Mouse (Mus musculus): ENCODE results near the gene Adam12.

Gene Adam12

GRCm38 (mm10) chr7:134224741-134225612, 7.0 kb downstream of the Adam12 start:
- peak; percentile 58 for DNase-seq (ENCODE audit: low read depth)

GRCm38 (mm10) chr7:134224421-134224740, 7.6 kb downstream of the Adam12 start:
- DNase-seq (ENCODE audit: low read depth): no peak

GRCm38 (mm10) chr7:134223444-134224161, 8.3 kb downstream of the Adam12 start:
- peak; percentile 49 for DNase-seq (ENCODE audit: low read depth)

GRCm38 (mm10) chr7:134207956-134208355, 24.0 kb downstream of the Adam12 start:
- no peak for DNase-seq (ENCODE audit: low read depth)

- no peak for DNase-seq (ENCODE audit: low read depth)
Observed at GRCm38 (mm10) chr7:134193089-134193488, 38.9 kb downstream of the Adam12 start.

- no peak for DNase-seq (ENCODE audit: low read depth)
Observed at GRCm38 (mm10) chr7:134190101-134190500, 41.8 kb downstream of the Adam12 start.

- DNase-seq (ENCODE audit: low read depth): peak; percentile 38
Observed at GRCm38 (mm10) chr7:134188565-134188964, 43.4 kb downstream of the Adam12 start.

GRCm38 (mm10) chr7:134187946-134188345, 44.0 kb downstream of the Adam12 start:
- DNase-seq (ENCODE audit: low read depth): no peak

GRCm38 (mm10) chr7:134186497-134186896, 45.4 kb downstream of the Adam12 start:
- no peak for DNase-seq (ENCODE audit: low read depth)

- DNase-seq (ENCODE audit: low read depth): no peak
Observed at GRCm38 (mm10) chr7:134185751-134186150, 46.2 kb downstream of the Adam12 start.

- DNase-seq (ENCODE audit: low read depth): no peak
Observed at GRCm38 (mm10) chr7:134181717-134182116, 50.2 kb downstream of the Adam12 start.

GRCm38 (mm10) chr7:134181056-134181455, 50.9 kb downstream of the Adam12 start:
- DNase-seq (ENCODE audit: low read depth): no peak

- DNase-seq (ENCODE audit: low read depth): peak; percentile 24
Observed at GRCm38 (mm10) chr7:134177051-134177450, 54.9 kb downstream of the Adam12 start.

- DNase-seq (ENCODE audit: low read depth): no peak
Observed at GRCm38 (mm10) chr7:134175201-134175600, 56.7 kb downstream of the Adam12 start.

- no peak for DNase-seq (ENCODE audit: low read depth)
Observed at GRCm38 (mm10) chr7:134173442-134174090, 58.4 kb downstream of the Adam12 start.

GRCm38 (mm10) chr7:134170180-134170910, 61.6 kb downstream of the Adam12 start:
- no peak for DNase-seq (ENCODE audit: low read depth)

- DNase-seq (ENCODE audit: low read depth): no peak
Observed at GRCm38 (mm10) chr7:134169780-134170179, 62.2 kb downstream of the Adam12 start.

- DNase-seq (ENCODE audit: low read depth): peak; percentile 26
Observed at GRCm38 (mm10) chr7:134167586-134167985, 64.4 kb downstream of the Adam12 start.

- DNase-seq (ENCODE audit: low read depth): no peak
Observed at GRCm38 (mm10) chr7:134163751-134164150, 68.2 kb downstream of the Adam12 start.

- DNase-seq (ENCODE audit: low read depth): peak; percentile 24
Observed at GRCm38 (mm10) chr7:134162886-134163285, 69.1 kb downstream of the Adam12 start.

GRCm38 (mm10) chr7:134159608-134160007, 72.3 kb downstream of the Adam12 start:
- DNase-seq (ENCODE audit: low read depth): no peak

- no peak for DNase-seq (ENCODE audit: low read depth)
Observed at GRCm38 (mm10) chr7:134151330-134151729, 80.6 kb downstream of the Adam12 start.
